Mouse (Mus musculus): ENCODE results near the gene Ap3m1. TPM values are rescaled to one million over a fixed set of nuclear protein-coding genes. Genes with fewer than 3 reads are reported as not detected.
A peak's percentile ranks its signal among the peaks of the same experiment; 100 is the strongest.

Gene Ap3m1
- total RNA-seq, 2 experiments from 2014 or later: 75.0 to 77.1 TPM

DNA sequence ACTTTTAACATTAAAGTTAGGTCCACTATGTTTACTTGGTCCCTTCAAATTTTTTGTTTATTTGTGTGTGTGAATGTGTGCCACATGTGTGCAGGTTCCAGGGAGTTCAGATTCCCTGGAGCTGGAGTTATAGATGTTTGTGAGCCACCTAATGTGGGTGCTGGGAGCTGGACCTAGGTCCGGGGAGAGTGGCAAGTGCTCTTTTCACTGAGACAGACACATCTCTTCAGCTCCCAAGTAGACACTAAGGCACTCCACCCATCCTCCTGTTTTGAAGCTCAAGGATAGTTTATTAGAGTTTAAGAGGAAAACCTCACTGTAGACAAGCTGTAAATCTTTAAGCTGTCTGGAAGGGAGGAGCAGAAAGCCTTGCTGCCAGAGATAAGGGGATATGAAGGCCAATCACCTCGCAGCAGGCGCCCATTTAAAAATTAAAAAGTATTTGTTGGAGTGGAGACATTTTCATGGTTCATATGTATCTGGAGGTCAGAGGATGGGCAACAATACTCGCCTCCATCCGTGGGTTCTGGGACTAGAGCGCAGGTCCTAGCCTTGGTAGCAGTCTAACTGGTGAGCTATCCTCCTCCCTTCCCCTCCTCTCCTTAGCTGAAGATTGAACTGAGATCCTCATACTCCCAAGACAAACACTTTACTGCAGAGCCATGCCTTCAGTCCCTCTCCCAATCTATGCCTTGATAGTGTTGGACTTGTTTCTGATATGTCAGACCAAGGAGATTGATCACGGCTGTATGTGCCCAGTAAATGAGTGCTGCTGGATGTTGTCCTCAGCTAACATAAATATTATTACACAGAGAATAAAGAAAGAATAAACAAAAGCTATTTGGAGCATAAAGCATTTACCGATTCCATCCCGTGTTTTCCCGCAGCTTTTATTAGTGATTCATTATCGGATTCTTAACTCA, 22.4 kb upstream of the Ap3m1 start:
- DNase-seq (ENCODE audit: extremely low spot score in 1 of 2, low spot score in 1 of 2): no peak

DNA sequence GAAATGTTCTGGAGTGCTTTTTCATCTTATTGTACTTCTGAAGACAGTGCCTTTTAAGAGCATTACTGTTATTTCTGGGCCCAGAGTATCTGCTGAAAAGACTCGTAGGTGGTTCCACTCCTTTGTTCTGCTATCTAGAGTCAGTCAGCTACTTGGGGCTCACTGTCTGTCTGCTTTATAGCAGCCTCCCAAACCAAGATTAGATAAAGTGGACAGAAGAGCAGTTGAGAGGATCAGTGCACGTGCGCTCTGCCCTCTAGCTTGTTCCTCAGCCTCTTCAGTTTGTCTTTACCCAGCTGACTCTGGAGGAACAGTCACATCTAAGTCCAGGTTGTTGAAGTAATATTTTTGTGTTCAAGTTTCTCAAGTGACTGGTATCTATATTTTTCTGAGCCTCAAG, 21.7 kb upstream of the Ap3m1 start:
- DNase-seq (ENCODE audit: extremely low spot score in 1 of 2, low spot score in 1 of 2): no peak

DNA sequence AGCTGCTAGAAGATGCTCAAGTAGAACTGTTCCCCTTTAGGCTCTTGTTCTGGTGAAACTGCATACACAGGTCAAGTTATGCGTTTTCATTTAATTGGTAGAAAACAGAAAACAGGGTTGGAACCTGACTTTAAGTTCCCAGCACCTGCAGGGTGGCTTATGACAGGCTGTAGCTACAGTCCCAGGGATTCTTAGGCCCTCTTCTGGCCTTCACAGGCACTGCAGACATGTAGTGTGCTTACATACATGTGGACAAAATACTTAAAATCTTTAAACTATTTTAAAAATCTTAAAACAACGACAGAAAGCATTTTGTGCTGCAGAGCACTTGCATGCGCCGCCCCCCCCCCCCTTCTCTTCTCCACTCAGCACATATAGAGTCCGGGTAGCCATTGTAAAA, 17.3 kb upstream of the Ap3m1 start:
- DNase-seq (ENCODE audit: extremely low spot score in 1 of 2, low spot score in 1 of 2): no peak

DNA sequence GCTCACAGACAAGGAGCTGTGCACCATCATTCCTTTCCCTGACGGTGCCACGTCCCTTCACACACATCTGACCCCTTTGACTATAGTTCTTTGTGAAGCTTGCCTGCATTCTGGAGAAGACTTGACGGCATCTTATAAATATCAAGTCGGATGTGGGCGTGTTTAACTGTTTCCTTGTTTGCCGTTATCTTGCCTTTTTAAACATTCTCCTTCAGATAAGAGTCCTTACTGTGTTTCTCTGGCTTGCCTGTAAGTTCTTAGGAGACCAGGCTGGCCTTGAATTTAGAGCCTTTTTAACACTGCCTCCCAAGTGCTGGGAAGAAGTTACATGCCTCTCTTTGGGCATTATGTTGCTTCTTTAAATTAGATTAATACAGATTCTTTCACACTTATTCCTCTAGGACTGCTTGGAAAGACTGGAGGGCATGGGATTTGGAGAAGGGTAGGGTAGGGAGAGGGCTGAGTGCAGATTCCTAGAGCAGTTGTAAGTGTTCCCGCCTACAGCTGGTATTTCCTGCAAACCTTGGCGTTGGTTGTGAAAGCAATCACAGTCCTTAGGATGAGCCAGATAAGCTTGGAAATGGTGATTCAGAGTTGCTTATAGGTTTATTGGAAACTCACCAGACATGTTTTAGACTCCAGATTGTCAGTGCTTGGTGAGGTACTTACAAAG, 13.3 kb upstream of the Ap3m1 start:
- no peak for DNase-seq (ENCODE audit: extremely low spot score in 1 of 2, low spot score in 1 of 2)

DNA sequence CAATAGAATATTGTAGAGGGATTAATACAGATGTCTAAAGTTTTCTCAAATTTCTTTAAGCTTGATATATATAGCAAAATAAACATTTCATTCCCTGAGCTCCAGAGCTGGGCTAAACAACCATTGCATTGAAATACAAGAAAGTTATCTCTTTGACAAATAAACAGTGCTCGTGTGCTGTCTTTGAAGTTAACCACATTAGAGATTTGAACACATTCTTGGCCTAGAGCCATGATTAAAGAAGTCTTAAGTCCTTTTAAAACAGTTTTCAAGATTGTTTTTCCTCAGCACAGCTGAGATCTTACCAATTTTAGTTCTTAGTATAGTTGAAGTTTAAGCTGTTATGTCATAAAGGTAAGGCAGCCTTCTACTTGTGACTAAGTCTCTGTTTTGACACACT, 12.0 kb upstream of the Ap3m1 start:
- no peak for DNase-seq (ENCODE audit: extremely low spot score in 1 of 2, low spot score in 1 of 2)

DNA sequence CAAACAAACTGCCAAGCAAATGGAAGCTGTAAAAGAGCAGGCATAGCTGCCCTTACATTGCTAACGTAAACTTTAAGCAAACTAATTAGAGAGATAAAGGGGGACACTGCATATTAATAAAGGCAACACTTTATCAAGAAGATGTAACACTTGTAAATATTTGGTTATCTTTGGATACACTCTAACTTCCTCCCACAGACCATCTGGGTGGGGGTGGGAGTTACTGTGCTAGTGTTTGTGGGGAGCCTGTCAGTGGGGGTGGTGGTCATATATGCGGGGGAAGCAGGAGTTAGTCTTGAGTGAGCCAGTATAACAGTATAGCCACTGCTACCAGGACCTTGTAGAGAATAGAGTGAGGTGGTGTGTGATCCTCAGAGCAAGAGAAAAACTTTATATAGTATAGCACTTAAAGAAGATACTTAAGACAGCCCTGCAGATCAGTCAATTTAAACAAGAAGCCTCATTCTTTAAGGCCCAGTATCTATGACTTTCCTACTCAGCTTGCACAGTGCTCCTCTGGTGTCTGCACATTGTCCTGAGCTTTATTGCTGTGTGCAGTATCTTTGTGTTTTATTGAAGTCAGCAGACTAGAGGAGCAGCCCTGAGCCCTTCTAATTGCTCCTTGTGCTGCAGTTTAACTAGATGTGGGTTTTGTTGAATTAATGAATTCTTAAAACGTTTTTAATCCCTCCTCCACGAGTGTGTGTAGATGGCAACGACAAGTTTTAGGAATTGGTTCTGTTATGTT, 10.6 kb upstream of the Ap3m1 start:
- no peak for DNase-seq (ENCODE audit: extremely low spot score in 1 of 2, low spot score in 1 of 2)

DNA sequence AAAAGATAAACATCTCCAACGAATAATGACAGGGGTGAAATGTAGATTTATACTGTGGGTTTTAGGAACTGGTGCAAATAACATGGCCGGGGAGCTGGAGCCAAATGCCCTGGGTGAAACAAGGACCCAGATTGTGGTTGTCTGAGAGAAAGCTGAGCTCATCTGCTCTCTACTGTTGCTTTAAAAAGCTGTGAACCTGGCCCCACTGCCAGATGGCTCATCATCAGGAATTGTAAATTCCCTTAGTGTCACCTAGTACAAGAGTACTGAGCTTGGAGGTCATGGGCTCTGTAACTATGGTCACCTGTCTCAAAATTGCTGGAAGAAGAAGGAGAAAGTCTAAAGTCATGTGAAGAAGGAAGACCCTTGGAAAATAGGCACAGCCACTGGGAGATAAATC, 6.7 kb upstream of the Ap3m1 start:
- DNase-seq (ENCODE audit: extremely low spot score in 1 of 2, low spot score in 1 of 2): no peak

DNA sequence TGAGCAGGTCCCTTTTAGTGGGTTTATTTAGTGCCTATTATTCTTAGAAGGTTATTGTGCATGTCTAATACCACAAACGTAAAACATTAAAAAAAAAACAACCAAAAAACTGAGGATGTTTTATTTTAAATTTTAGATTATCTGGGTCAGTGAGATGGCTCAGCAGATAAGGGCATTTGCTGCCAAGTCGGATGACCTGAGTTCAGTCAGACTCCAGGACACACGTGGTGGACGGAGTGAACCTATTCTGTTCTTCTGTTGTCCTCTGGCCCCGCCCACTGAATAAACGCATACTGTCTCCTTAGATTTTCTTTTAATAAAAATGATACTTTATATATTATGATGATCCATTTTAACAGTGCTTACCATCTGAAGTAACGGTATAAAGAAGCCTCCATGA, 1.3 kb upstream of the Ap3m1 start:
- DNase-seq (ENCODE audit: extremely low spot score in 1 of 2, low spot score in 1 of 2): no peak

DNA sequence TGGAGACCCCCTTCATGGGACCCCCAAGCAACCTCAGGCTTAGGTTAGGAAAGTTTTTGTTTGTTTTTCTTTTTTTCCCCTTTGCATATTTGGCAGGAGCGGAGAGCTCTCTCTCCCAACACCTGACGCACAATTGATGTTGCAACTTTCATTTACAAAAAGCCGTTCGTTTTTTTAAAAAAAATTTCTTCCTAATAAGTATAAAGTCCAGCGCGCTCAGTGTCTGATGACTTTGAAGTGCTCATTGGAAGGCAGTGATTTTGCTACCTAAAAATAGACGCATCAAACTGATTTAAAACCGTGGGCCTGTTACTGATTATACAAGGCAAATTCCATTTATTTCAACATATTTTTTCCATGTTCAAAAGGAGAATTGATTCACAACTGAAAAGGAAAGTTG, 843 bp upstream of the Ap3m1 start:
- no peak for DNase-seq (ENCODE audit: extremely low spot score in 1 of 2, low spot score in 1 of 2)

DNA sequence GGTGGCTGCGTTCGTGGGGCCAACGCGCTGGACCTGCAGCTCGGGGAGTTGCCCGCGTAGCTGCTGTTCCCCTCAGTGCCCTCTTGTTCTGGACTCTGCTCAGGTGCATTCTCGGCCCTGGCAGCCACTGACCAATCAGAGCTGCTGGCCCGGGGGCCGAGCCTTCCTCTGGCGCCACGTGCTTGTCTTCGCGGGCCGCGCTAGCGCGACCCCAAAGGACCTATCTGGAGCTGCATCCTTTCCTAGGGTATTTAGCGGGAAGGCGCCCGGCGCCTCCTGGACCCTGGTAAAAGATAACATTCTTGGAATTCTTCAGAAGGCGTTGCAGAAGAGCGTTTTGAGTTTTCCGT, 448 bp upstream of the Ap3m1 start:
- DNase-seq (ENCODE audit: extremely low spot score in 1 of 2, low spot score in 1 of 2): peak in 1 of 2 experiments; percentile 48

DNA sequence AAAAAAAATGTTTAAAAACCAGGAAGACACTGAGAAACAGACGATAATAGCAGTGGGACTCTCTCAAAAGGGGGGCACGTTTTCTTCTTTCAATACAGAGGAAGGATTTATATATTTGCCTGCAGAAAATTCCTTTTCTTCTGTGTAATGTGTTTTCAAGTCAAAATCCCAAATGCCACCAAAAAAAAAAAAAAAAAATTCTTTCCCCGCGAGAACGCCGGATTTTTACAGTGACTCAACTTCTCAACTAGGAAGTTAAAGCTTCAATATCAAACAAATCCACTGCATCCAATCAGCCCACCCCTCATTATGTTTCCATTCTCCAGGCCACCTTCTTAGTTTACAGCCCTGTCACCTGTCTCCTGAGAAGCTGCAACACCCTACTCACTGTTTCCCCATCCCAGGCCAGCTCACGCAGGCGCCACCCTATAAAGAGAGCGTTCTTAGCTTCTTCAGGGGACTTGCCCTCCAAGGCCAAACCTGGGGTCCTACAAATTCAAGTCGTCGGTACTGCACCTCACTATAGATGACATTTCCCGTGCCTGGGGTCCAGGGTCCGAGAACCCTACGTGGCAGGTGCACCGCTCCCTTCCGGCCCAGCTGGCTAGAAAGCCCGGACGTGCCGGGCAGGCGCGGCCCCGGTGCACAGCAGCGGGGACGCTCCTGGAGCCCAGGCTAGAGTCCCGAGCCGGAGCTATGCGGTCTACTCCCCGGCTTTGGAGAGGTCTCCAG, 762 bp downstream of the Ap3m1 start:
- no peak for DNase-seq (ENCODE audit: extremely low spot score in 1 of 2, low spot score in 1 of 2)

DNA sequence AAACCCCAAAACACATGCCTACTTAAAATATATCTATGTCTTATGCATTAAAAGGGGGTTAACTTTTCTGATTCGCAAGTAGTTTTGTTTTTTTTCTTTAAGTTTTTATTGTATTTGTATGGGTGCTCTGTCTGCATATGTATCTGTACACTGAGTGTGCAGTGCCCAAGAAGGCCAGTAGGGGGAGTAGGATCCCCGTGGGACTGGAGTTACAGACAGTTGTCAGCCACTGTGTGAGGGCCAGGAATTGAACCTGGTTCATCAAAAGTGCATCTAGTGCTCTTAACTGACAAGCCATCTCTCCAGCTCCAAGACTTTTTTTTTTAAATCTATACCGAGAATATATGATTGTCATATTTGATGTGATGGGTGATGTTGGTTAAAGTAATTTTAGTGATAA, 1.6 kb downstream of the Ap3m1 start:
- DNase-seq (ENCODE audit: extremely low spot score in 1 of 2, low spot score in 1 of 2): no peak

DNA sequence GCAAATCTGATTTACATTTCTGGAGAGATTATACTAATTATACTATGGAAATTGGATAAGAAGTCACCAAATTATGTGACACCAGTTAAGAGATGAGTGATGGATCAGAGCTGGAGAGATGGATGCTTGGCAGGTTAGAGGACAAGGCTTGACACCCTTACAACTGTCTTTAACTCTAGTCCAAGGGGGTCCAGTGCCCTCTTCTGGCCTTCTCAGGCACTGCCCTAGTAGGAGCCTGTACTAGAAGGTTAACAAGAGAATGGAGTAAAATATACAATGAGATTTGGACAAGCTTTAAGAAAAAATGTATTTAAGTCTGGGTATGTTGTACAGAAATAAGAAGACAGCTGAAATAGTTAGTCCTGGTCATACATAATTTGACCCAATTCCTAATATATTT, 3.4 kb downstream of the Ap3m1 start:
- DNase-seq (ENCODE audit: extremely low spot score in 1 of 2, low spot score in 1 of 2): no peak

DNA sequence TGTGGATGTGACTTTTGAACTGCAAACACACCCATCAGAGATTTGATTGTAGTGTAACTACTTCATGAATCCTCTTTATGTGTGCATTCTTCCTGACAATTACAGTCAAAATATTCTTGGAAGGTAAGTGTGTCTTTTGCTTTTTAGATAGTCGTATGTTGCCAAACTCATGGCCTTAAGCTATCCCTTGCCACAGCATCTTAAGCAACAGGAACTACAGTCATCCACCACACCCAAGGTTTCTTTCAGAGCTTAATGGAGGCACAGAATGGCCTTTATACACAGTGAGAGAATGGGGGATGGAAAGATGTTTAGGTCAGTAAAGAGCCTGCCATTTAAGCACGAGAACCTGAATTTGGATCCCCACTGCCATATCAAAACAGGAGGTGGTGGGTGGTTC, 4.5 kb downstream of the Ap3m1 start:
- DNase-seq (ENCODE audit: extremely low spot score in 1 of 2, low spot score in 1 of 2): no peak

DNA sequence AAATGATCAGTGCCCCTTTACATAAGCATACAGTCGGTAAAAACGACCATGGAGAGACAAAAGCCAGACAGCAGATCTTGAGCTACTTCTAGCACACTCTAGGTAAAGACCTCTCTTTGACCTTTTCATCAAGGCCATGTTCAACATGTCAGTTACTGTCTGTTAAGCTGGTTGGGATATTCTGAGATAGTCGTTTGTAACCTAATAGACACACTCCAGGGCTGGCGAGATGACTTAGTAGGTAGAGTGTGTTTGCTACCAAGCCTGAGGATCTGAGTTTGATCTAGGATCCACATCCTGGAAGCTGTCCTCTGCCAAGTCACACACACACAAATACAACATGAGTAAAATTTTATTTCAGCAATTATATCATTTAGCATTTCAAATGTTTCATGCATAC, 12.7 kb downstream of the Ap3m1 start:
- no peak for DNase-seq (ENCODE audit: extremely low spot score in 1 of 2, low spot score in 1 of 2)

DNA sequence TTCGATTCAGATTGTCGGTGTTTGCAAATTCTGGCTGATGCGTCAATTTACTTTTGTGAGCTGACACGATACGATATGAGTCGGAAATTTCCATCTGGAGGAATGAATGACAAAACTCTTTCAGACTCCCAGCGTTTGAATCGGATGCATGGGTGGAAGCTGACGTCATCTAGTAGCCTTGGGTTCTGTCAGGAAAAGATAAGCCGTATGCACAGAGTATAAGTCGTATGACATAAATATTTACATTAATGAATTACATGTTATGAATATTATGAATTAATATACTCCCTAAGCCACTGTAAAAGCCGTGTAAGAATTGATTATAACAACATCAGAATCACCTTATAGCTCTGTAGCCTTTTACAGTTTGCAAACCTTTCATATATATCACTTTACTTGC, 13.2 kb downstream of the Ap3m1 start:
- no peak for DNase-seq (ENCODE audit: extremely low spot score in 1 of 2, low spot score in 1 of 2)

DNA sequence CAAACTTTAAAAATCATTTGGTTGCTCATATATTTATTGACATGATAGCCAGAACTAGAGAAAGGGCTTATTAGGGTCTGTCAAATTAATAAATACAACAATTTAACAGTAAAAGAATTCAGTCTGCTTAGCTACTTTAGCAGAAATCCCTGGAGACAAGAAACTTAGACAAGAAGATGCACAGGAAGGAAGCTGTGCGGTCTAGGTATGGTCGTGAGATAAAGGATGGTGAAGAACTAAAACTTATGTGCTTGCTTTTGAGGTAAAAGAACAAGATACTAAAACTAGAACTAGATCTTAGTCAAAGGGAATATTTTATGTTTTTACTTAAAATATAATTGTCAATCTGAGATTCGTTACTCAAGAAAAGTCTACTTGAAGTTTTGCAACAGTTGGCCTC, 17.5 kb downstream of the Ap3m1 start:
- no peak for DNase-seq (ENCODE audit: extremely low spot score in 1 of 2, low spot score in 1 of 2)

DNA sequence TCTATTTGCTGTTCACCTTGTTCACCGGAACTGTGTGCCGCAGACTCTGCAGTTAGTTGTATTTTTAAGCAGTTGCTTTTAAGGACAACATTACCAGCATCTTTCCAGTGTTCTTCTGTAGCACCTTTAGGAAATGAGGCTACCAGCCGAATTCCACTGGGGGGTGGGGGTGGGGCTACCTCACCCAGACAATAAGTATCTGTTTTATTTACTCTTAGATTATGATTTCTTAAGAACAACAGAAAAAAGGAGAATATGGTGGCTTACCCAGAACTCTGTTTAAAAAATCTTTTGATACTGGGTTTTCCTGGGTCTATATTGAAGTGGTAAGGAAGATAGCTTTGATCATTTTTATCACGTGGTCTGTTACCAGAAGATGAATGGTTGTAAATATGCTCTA, 18.0 kb downstream of the Ap3m1 start:
- DNase-seq (ENCODE audit: extremely low spot score in 1 of 2, low spot score in 1 of 2): no peak

DNA sequence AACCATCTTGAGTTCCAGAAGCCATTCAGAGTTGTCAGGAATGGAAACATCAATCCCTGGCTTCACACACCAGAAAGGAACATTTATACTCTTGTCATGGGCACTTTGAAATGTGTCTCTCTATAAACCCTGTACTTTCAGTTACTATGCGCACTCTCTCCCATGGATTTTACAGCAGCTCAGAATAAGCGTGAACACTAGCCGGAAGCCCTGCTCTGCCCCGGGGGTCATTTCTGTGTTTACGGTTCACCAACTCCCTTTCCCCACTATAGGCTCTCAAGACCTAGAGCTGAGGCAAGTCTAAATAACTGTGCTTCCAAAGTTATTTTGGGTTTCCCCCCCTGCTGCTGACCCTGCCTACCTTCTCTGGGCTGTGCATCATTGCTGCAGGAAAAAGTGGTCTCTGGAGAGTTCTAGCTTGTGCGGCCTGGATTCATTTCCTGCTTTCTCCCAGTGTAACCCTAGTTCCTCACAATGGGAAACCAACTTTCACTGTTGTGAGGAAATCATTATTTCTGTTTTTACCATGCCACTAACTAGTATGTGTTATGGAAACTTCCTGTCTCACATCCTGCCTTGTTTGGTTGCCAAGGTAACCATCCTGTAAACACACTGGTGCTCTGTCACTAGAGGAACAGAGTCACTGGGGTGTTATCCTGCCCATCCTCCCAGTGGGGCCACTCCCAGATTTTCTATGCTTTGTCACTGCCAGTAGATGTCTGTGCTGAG, 20.4 kb downstream of the Ap3m1 start:
- DNase-seq (ENCODE audit: extremely low spot score in 1 of 2, low spot score in 1 of 2): no peak

DNA sequence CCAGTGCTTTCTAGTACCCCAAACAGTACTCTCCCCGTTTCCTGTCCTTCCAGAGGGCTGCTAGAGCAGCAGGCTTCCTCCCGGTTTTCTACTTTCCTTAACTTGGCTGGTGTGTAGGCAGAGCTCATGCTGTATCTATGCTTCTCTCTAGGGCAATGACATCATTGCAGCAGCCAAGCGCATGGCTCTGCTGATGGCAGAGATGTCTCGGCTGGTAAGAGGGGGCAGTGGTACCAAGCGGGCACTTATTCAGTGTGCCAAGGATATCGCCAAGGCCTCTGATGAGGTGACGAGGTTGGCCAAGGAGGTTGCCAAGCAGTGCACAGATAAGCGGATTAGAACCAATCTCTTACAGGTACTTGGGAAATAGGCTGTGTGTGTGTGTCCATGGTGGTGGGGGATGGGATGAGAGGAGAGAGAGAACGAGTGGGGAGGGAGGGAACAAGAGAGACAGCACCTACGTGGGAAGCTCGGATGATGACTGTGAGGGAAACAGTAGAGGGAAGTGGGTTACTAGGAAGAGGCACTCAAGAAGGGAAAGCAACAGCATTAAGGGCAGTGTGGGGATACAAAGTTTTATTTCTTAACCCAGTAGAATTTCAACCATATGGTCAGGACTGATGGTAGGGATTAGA, 23.2 kb downstream of the Ap3m1 start:
- no peak for DNase-seq (ENCODE audit: extremely low spot score in 1 of 2, low spot score in 1 of 2)
